Mouse (Mus musculus) embryo, embryonic 10 days (tissue): ENCODE results near the gene Zfp804b.
"Not testable (repeated sequence)": the region's sequence is repeated elsewhere in the genome, so short reads cannot be mapped to it uniquely, and the experiment has no call there.

Experiments used
- DNase-seq: peaks from one replicate; pipeline ENCODE4 v3.0.0-alpha.2; 2015; ENCODE audit warnings: low spot score

The Zfp804b gene

GRCm38 (mm10) chr5:7344145-7345010 is at the start of gene Zfp804b:
TSS of gene Zfp804b (minus strand) at chr5:7344756.
- peak; percentile 70 for DNase-seq

GRCm38 (mm10) chr5:7364616-7365015 is 20.1 kb upstream of the Zfp804b start:
- not testable (repeated sequence) for DNase-seq

- DNase-seq, result no peak
These were observed 444 bp upstream of the Zfp804b start for GRCm38 (mm10) chr5:7345011-7345389.

- DNase-seq, result no peak
These were observed 19.0 kb downstream of the Zfp804b start for GRCm38 (mm10) chr5:7325594-7325993.

- DNase-seq, result no peak
These were observed 40.7 kb downstream of the Zfp804b start, which contains the start of gene Tex47 for GRCm38 (mm10) chr5:7303819-7304218. TSS of gene Tex47 (plus strand) at chr5:7304119.

- no peak for DNase-seq
These were observed 41.6 kb downstream of the Zfp804b start for GRCm38 (mm10) chr5:7302969-7303368.

GRCm38 (mm10) chr5:7284336-7284735 is 60.2 kb downstream of the Zfp804b start:
- no peak for DNase-seq

- no peak for DNase-seq
These were observed 67.7 kb downstream of the Zfp804b start for GRCm38 (mm10) chr5:7276659-7277455.

- no peak for DNase-seq
These were observed 167.0 kb downstream of the Zfp804b start for GRCm38 (mm10) chr5:7177589-7177988.

GRCm38 (mm10) chr5:7139658-7140057 is 204.9 kb downstream of the Zfp804b start:
- DNase-seq, result no peak

GRCm38 (mm10) chr5:7102387-7102786 is 242.2 kb downstream of the Zfp804b start:
- DNase-seq, result peak; percentile 5

- DNase-seq, result peak; percentile 29
These were observed 270.5 kb downstream of the Zfp804b start for GRCm38 (mm10) chr5:7073936-7074631.

- peak; percentile 5 for DNase-seq
These were observed 337.1 kb downstream of the Zfp804b start for GRCm38 (mm10) chr5:7007468-7007867.

- no peak for DNase-seq
These were observed 360.6 kb downstream of the Zfp804b start for GRCm38 (mm10) chr5:6983993-6984392.

- DNase-seq, result no peak
These were observed 409.7 kb downstream of the Zfp804b start for GRCm38 (mm10) chr5:6934837-6935236.

GRCm38 (mm10) chr5:6911290-6911689 is 433.3 kb downstream of the Zfp804b start:
- no peak for DNase-seq

- DNase-seq, result no peak
These were observed 463.2 kb downstream of the Zfp804b start for GRCm38 (mm10) chr5:6881396-6881795.

- no peak for DNase-seq
These were observed 473.0 kb downstream of the Zfp804b start for GRCm38 (mm10) chr5:6871566-6871965.

- DNase-seq, result no peak
These were observed 473.6 kb downstream of the Zfp804b start for GRCm38 (mm10) chr5:6870970-6871369.

GRCm38 (mm10) chr5:6795396-6795795 is 549.2 kb downstream of the Zfp804b start:
- no peak for DNase-seq

GRCm38 (mm10) chr5:6769357-6769892 is 575.1 kb downstream of the Zfp804b start:
- no peak for DNase-seq
